Mouse (Mus musculus) spleen, adult 2 months (tissue): Measurements from ENCODE around the gene Tlr7. TPM values are rescaled to one million over a fixed set of nuclear protein-coding genes. Genes with fewer than 3 reads are reported as not detected.

Experiments
- DNase-seq, 2 experiments: peaks; one replicate each; pipeline versions ENCODE4 v3.0.0 to v3.0.0-alpha.2; 2012 to 2021; ENCODE audit warnings: low spot score in 2 of 2, low read depth in 1 of 2
- H3K27ac ChIP-seq: fragments of 200-500 bp; 2 replicates; pipeline ENCODE4 v1.5.1; 2012; ENCODE audit warnings: low read length, inconsistent platforms; ENCODE audit not compliant: insufficient read depth
- H3K27me3 ChIP-seq: fragments of 200-500 bp; 2 replicates; pipeline ENCODE4 v1.6.1; 2012; ENCODE audit warnings: mild to moderate bottlenecking, moderate library complexity, low read length, inconsistent platforms; ENCODE audit not compliant: control insufficient read depth, insufficient read depth
- H3K36me3 ChIP-seq: fragments of 200-500 bp; 2 replicates; pipeline ENCODE4 v1.6.1; 2012; ENCODE audit warnings: mild to moderate bottlenecking, low read length, inconsistent platforms; ENCODE audit not compliant: control insufficient read depth, insufficient read depth
- H3K4me1 ChIP-seq: fragments of 200-500 bp; 2 replicates; pipeline ENCODE4 v1.6.1; 2011; ENCODE audit warnings: inconsistent platforms; ENCODE audit not compliant: control insufficient read depth, insufficient read depth, insufficient read length
- H3K4me3 ChIP-seq: fragments of 200-500 bp; 2 replicates; pipeline ENCODE4 v1.5.1; 2011; ENCODE audit warnings: mild to moderate bottlenecking, inconsistent platforms; ENCODE audit not compliant: insufficient read depth, insufficient read length; ENCODE audit errors: extremely low read depth
- CTCF ChIP-seq: fragments of 200-500 bp; IDR thresholded peaks from 2 replicates; pipeline ENCODE4 v1.5.1; 2011; ENCODE audit warnings: mild to moderate bottlenecking, inconsistent platforms; ENCODE audit not compliant: insufficient read depth, insufficient read length, insufficient replicate concordance; ENCODE audit errors: extremely low read depth
- POLR2A ChIP-seq: fragments of 200-500 bp; IDR thresholded peaks from 2 replicates; pipeline ENCODE4 v1.6.1; 2011; ENCODE audit warnings: low read depth, low read length, inconsistent platforms
- WGBS: fragments of 180-500 bp; shearing (Covaris S2); methylation state at CpG from one replicate; pipeline ENCODE4 v1.1.7; 2018; 5-methylcytosine and 5-hydroxymethylcytosine counted together
- polyA plus RNA-seq: library from polyadenylated mRNA; depleted of rRNA; stranded (reverse); fragments of >200 nt; gene quantifications from 2 replicates; pipeline ENCODE4 v1.2.3, GENCODE M21; 2012

Tlr7 gene
- polyA plus RNA-seq, 1 experiment = 2.6 TPM

GRCm38 (mm10) chrX:167329620-167330019 is 738 bp downstream of the Tlr7 start:
- 82% methylated on average over 1 of the region's 1 CpGs for WGBS
- peaks cover 4% of the 10 kb centered on the region; the same call in 1 of the 2 replicates for H3K4me1 ChIP-seq
- peak overlapping the region; percentile 88 for H3K27ac ChIP-seq
- no peak for DNase-seq
- H3K4me3 ChIP-seq = peak overlapping the region; percentile 48
- no peaks in the 10 kb centered on the region for H3K27me3 ChIP-seq
- TF ChIP-seq CTCF = no peak
- no peaks in the 10 kb centered on the region for H3K36me3 ChIP-seq

- Histone ChIP-seq H3K4me1 (peaks cover 4% of the 10 kb centered on the region; the same call in 1 of the 2 replicates), H3K27ac (peak overlapping the region; percentile 88), H3K36me3 (no peaks in the 10 kb centered on the region), H3K27me3 (no peaks in the 10 kb centered on the region), H3K4me3 (peak overlapping the region; percentile 49)
- DNase-seq = no peak
- TF ChIP-seq POLR2A = no peak
- TF ChIP-seq CTCF = no peak
- WGBS = 45% methylated on average over 1 of the region's 1 CpGs
These were observed 1.3 kb downstream of the Tlr7 start for GRCm38 (mm10) chrX:167329098-167329497.

- H3K4me1 ChIP-seq = peaks cover 4% of the 10 kb centered on the region; the same call in 1 of the 2 replicates
- peak overlapping the region; percentile 49; the same call in 1 of the 2 replicates for H3K4me3 ChIP-seq
- 0 out of 2 replicates have a peak, but pooled peaks cover under 1% of the 10 kb centered on the region for H3K36me3 ChIP-seq
- TF ChIP-seq POLR2A (no peak; the same call in 1 of the 2 replicates), CTCF (no peak)
- no peaks in the 10 kb centered on the region for H3K27me3 ChIP-seq
- WGBS = 53% methylated on average over 3 of the region's 3 CpGs
- peak overlapping the region; percentile 90 for H3K27ac ChIP-seq
- DNase-seq = no peak
These were observed 1.8 kb downstream of the Tlr7 start for GRCm38 (mm10) chrX:167328519-167328918.

- DNase-seq = peak in 1 of 2 experiments; percentile 7
- H3K27ac ChIP-seq = no peak overlapping the region
- H3K4me3 ChIP-seq = no peak overlapping the region
- no peak for TF ChIP-seq CTCF
- no peaks in the 10 kb centered on the region for H3K27me3 ChIP-seq
- H3K4me1 ChIP-seq = no peaks in the 10 kb centered on the region; the same call in 1 of the 2 replicates
- 57% methylated on average over 1 of the region's 1 CpGs for WGBS
- H3K36me3 ChIP-seq = 0 out of 2 replicates have a peak, but pooled peaks cover 1% of the 10 kb centered on the region
These were observed 6.6 kb downstream of the Tlr7 start for GRCm38 (mm10) chrX:167323742-167324141.

GRCm38 (mm10) chrX:167321233-167321806 is 9.0 kb downstream of the Tlr7 start:
- Histone ChIP-seq H3K36me3 (0 out of 2 replicates have a peak, but pooled peaks cover 1% of the 10 kb centered on the region), H3K27me3 (no peaks in the 10 kb centered on the region), H3K4me3 (no peak overlapping the region), H3K4me1 (no peaks in the 10 kb centered on the region; the same call in 1 of the 2 replicates), H3K27ac (no peak overlapping the region)
- 67% methylated on average over 4 of the region's 4 CpGs for WGBS
- TF ChIP-seq CTCF = no peak
- TF ChIP-seq POLR2A = no peak
- DNase-seq = no peak

- 0 out of 2 replicates have a peak, but pooled peaks cover 1% of the 10 kb centered on the region for H3K36me3 ChIP-seq
- peak in 1 of 2 experiments; percentile 9 for DNase-seq
- H3K27me3 ChIP-seq = no peaks in the 10 kb centered on the region
- no peaks in the 10 kb centered on the region; the same call in 1 of the 2 replicates for H3K4me1 ChIP-seq
- no peak for TF ChIP-seq CTCF
- TF ChIP-seq POLR2A = no peak
- H3K27ac ChIP-seq = peak overlapping the region; percentile 55; the same call in 1 of the 2 replicates
- WGBS = 22% methylated on average over 4 of the region's 4 CpGs
- H3K4me3 ChIP-seq = no peak overlapping the region
These were observed 11.4 kb downstream of the Tlr7 start for GRCm38 (mm10) chrX:167318819-167319396.

GRCm38 (mm10) chrX:167315766-167316165 is 14.6 kb downstream of the Tlr7 start:
- DNase-seq = peak in 1 of 2 experiments; percentile 9
- TF ChIP-seq POLR2A = no peak
- no peak for TF ChIP-seq CTCF
- Histone ChIP-seq H3K27me3 (no peaks in the 10 kb centered on the region), H3K36me3 (peaks cover 1% of the 10 kb centered on the region; the same call in 1 of the 2 replicates), H3K27ac (peak overlapping the region; percentile 29; the same call in 1 of the 2 replicates), H3K4me3 (no peak overlapping the region), H3K4me1 (no peaks in the 10 kb centered on the region; the same call in 1 of the 2 replicates)
- WGBS = 55% methylated on average over 5 of the region's 5 CpGs
